Mouse (Mus musculus) heart, embryonic 10.5 days (tissue): ENCODE results near the gene Nosip. TPM values are rescaled to one million over a fixed set of nuclear protein-coding genes. Genes with fewer than 3 reads are reported as not detected.

Experiments used
- DNase-seq: peaks from one replicate; pipeline ENCODE4 v3.0.0-alpha.2; 2017; ENCODE audit warnings: low spot score
- H3K27ac ChIP-seq: fragments of 300-500 bp; sonication (generic); 2 replicates; pipeline ENCODE4 v1.5.1; 2016; ENCODE audit warnings: mild to moderate bottlenecking
- H3K27me3 ChIP-seq: fragments of 300-500 bp; sonication (generic); 2 replicates; pipeline ENCODE4 v1.6.1; 2016; ENCODE audit warnings: mild to moderate bottlenecking; ENCODE audit not compliant: poor library complexity, insufficient read depth, severe bottlenecking
- H3K36me3 ChIP-seq: fragments of 300-500 bp; sonication (generic); 2 replicates; pipeline ENCODE4 v1.6.1; 2016; ENCODE audit warnings: mild to moderate bottlenecking, moderate library complexity
- H3K4me1 ChIP-seq: fragments of 300-500 bp; sonication (generic); 2 replicates; pipeline ENCODE4 v1.6.1; 2016; ENCODE audit warnings: mild to moderate bottlenecking
- H3K4me3 ChIP-seq: fragments of 300-500 bp; sonication (generic); 2 replicates; pipeline ENCODE4 v1.5.1; 2016; ENCODE audit warnings: mild to moderate bottlenecking, moderate library complexity
- H3K9me3 ChIP-seq: fragments of 300-500 bp; sonication (generic); 2 replicates; pipeline ENCODE4 v1.6.1; 2016; ENCODE audit warnings: mild to moderate bottlenecking, moderate library complexity
- WGBS: fragments of 180-500 bp; shearing (Covaris S2); methylation state at CpG from one replicate; pipeline ENCODE4 v1.1.7; 2016; 5-methylcytosine and 5-hydroxymethylcytosine counted together
- polyA plus RNA-seq: library from polyadenylated mRNA; unstranded; fragments of >200 nt; fragmentation: Nextera tagmentation; extraction: Ambion mirVana; gene quantifications from 2 replicates; pipeline ENCODE4 v1.2.1, GENCODE M21; 2016

The Nosip gene
- polyA plus RNA-seq, 1 experiment from 2014 or later: 65.2 TPM

DNA sequence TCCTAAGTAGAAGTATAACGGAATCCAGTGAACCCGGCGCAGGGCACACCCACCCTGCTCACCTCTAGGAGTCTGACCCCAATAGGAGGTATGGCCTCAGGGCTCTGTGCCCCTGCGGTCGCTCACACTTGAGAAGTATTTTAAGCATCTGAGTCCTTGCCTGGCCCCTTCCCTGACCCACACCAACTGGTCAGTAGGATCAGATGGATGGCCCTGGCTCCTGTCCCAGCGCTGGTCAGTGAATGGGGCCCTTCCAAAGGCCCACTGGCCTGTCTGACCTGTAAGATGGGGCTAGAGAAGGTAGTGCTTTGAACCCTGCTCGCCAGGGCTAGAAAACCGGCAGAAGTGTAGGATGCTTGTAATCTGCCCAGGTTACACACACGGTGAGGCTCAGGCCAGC, 21.4 kb upstream of the Nosip start:
- H3K4me3 ChIP-seq: no peak overlapping the region
- H3K27ac ChIP-seq: no peak overlapping the region
- no peaks in the 10 kb centered on the region for H3K4me1 ChIP-seq
- 95% methylated on average over 9 of the region's 9 CpGs for WGBS
- DNase-seq: no peak
- H3K27me3 ChIP-seq: no peaks in the 10 kb centered on the region
- H3K9me3 ChIP-seq: no peaks in the 10 kb centered on the region
- H3K36me3 ChIP-seq: peaks cover 99% of the 10 kb centered on the region

DNA sequence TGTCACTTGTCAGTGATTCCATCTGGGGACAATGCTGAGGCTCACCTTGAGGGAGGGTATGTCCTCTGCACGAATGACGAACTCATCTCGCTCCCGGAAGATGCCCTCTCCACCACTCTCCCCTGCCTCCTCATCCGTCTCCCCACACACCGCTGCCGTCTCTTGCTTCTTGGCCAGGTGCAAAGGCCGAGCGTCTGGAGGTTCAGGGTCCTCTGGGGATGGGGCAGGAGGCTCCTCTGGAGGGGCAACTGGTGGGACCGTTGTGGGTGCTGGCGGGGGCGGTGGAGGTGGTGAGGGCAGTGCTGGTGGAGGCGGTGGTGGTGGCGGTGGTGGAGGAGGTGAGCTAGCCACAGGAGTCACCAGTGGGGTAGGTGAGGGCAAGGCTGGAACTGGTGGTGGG, 18.9 kb upstream of the Nosip start:
- no peak for DNase-seq
- no peaks in the 10 kb centered on the region for H3K27me3 ChIP-seq
- 96% methylated on average over 14 of the region's 14 CpGs for WGBS
- no peak overlapping the region for H3K27ac ChIP-seq
- no peak overlapping the region for H3K4me3 ChIP-seq
- H3K36me3 ChIP-seq: peaks cover 99% of the 10 kb centered on the region
- H3K4me1 ChIP-seq: peaks cover 12% of the 10 kb centered on the region; the same call in 1 of the 2 replicates
- H3K9me3 ChIP-seq: no peaks in the 10 kb centered on the region

DNA sequence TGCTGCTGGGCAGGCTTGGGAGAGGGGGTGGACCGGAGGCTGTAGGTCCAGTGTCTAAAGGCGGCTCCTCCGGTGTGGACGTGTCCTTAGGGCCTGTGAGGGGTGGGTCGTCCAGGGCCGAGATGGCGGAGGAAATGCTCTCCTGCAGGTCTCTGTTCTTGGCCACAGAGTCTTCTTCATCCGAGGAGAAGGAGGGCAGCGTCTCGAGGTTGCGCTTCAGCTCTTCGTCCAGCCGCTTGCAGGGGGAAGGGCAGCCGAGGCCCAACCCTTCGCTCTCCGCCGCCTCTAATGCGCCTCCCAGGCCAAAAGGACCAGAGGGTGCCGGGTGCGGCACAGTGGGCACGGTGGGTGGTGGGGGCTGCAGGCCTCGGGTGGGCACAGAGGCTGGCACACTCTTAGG, 16.5 kb upstream of the Nosip start:
- peaks cover 100% of the 10 kb centered on the region for H3K36me3 ChIP-seq
- no peak overlapping the region for H3K4me3 ChIP-seq
- H3K27ac ChIP-seq: no peak overlapping the region
- peaks cover 33% of the 10 kb centered on the region for H3K4me1 ChIP-seq
- H3K27me3 ChIP-seq: no peaks in the 10 kb centered on the region
- no peaks in the 10 kb centered on the region for H3K9me3 ChIP-seq
- 93% methylated on average over 22 of the region's 22 CpGs for WGBS
- DNase-seq: no peak

DNA sequence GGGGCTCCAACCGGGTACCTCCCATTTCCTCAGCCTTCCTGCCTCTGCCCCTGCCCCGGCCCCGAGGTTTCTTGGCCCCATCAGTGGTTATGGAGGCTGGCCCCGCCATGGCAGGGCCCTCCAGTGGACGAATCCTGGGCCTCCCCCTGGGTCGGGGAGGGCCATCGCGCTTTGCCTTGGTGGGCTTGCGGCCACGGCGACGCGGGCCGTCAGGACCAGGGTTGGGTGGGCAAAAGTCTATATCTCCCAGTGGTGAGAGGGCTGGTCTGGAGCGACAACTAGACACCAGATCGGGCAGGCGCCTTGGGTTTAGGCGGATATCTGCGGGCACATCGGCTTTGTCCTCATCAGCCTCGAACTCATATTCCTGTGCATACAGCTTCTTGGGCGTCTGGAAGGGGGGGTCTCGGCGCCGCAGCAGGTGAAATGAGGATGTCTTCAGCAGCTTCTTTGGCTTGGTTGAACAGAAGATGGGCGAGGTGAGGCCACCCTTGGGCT, 15.3 kb upstream of the Nosip start:
- Histone ChIP-seq H3K36me3 (peaks cover 93% of the 10 kb centered on the region), H3K9me3 (no peaks in the 10 kb centered on the region), H3K27ac (no peak overlapping the region), H3K4me1 (peaks cover 45% of the 10 kb centered on the region), H3K4me3 (0 out of 2 replicates have a peak overlapping the region, but pooled peaks have one; percentile 2), H3K27me3 (no peaks in the 10 kb centered on the region)
- WGBS: 88% methylated on average over 26 of the region's 26 CpGs
- DNase-seq: no peak

DNA sequence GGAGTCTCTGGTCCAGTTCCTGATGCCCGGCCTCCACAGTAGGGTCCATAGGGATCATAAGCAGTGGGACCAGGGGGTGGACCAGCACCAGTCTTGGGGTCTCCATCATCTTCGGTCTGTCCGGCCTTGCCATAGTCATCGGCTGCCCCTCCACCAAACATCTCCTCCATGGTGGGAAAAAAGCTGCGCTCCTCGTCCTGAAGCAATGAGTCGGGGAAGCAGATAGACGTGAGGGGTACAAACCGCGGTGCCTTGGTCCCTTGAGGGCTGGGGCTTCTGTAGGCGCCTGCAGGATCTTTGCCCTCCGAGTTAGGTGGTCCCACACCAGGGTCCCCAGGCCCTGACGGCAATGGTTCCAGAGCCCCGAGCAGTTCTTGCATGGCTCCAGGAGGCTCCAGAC, 14.7 kb upstream of the Nosip start:
- peaks cover 88% of the 10 kb centered on the region for H3K36me3 ChIP-seq
- H3K27me3 ChIP-seq: no peaks in the 10 kb centered on the region
- no peak overlapping the region for H3K4me3 ChIP-seq
- no peak for DNase-seq
- H3K27ac ChIP-seq: no peak overlapping the region
- peaks cover 48% of the 10 kb centered on the region for H3K4me1 ChIP-seq
- 95% methylated on average over 14 of the region's 14 CpGs for WGBS
- H3K9me3 ChIP-seq: no peaks in the 10 kb centered on the region

DNA sequence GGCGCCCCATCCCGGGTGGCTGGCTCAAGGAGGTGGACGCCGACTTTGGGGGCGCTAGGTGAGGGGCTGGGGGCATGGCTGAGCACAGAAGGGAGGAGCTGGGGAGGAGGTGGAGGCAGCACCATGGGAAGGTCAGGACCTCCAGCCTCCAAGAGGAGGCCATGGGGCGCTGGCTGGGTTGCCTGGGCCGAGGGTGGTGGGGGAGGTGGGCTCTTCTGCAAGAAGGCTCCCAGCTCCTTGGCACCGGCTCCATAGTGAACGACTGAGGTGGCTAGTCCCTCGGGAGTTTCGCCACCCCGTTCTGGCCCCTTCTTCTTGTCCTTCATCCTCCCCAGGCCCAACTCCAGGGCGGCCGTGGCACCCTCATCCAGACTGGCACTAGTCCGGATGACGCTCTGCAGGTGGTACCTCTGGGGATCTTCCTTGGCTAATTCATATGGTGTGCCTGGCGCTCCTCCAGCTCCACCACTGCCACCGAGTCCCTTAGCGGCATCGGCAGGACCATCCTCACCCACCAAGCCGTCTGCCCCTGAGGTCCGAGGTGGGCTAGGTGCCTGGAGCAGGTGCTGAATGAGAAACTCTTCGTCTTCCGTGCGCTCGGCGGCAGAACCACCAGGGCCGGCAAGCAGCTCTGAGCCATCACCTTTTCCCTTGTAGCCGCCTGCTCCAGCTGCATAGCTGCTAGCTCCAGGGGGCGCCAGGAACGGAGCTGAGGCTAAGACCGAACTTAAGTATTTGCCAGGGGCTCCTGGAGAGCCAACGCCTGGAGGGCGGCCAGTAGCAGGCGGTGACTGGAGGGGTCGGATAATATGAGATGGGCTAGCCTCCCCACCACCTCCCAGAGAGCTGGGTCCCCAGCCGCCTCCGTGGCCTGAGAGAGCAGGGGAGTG, 14.0 kb upstream of the Nosip start:
- Histone ChIP-seq H3K27me3 (no peaks in the 10 kb centered on the region), H3K4me1 (peaks cover 48% of the 10 kb centered on the region), H3K36me3 (peaks cover 80% of the 10 kb centered on the region), H3K27ac (no peak overlapping the region), H3K9me3 (no peaks in the 10 kb centered on the region), H3K4me3 (no peak overlapping the region)
- DNase-seq: no peak
- 93% methylated on average over 38 of the region's 38 CpGs for WGBS

DNA sequence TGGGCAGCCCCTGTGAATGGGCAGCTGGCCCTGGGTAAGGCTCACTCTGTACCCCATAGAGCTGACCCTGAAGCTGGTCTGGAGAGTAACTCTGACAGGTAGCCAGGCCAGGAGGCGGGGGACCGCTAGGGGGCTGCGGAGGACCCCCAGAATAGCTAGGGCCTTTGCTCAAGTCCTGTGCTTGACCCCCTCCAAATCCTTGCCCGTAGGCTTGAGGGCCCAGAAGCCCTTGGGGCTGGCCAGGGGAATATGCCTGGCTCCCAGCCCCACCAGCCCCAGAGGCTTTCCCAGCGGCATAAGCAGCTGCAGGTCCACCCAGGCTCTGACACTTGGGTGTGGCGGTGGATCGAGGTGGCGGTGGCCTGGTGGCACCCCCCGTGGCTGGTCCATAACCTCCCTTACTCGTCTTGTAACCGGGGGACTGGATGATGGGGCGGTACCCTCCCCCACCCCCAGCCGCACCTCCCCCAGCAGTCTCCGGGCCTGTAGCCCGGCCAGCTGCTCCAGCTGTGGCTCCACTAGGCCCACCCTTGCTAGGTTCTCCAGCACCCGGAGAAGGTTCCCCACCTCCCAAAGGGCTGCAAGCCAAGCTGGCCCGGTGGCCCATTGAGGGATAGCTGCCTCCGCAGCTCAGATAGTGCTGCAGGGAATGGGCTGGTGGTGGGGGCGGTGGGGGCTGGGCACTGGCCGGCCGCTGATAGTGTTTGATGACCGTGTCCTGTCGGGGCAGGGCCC, 13.1 kb upstream of the Nosip start:
- peaks cover 72% of the 10 kb centered on the region for H3K36me3 ChIP-seq
- no peaks in the 10 kb centered on the region for H3K27me3 ChIP-seq
- no peak overlapping the region for H3K4me3 ChIP-seq
- H3K4me1 ChIP-seq: peaks cover 53% of the 10 kb centered on the region
- DNase-seq: no peak
- no peaks in the 10 kb centered on the region for H3K9me3 ChIP-seq
- 90% methylated on average over 23 of the region's 23 CpGs for WGBS
- H3K27ac ChIP-seq: no peak overlapping the region

DNA sequence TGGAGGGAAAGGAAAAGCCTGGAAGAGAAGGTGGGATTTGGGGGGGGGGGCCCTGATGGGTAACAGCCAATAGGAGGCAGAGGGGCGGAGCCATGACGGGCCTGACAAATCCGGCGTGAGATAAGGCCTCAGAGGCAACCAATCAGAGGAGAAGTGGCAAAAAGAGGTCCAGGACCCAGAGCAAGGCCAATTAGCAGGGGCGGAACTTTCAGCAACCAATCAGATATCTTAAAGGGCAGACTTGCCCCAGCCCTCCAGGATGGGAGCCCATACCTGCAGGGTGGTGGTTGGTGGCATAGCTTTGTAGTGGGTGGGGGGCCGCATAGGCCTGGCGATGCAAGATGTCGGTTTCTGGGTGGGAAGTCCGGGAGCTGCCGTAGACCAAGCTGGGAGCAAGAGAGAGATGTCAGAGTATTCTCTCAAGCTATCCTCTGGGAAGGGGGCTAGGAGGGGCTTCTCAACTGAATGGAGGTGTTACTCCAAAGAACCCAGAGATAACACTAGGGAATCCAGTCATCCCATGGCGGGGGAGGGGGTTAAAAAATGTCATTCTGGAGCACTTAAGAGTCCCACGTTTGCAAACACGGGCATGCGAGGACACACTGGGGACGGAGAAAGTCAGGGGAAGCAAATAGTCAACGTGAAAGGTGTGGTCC, 11.2 kb upstream of the Nosip start:
- Histone ChIP-seq H3K9me3 (no peaks in the 10 kb centered on the region), H3K36me3 (peaks cover 52% of the 10 kb centered on the region), H3K27me3 (no peaks in the 10 kb centered on the region), H3K4me3 (peak overlapping the region; percentile 78), H3K4me1 (peaks cover 59% of the 10 kb centered on the region), H3K27ac (peak overlapping the region; percentile 99; the same call in 1 of the 2 replicates)
- WGBS: 3% methylated on average over 16 of the region's 16 CpGs
- peak; percentile 95 for DNase-seq

DNA sequence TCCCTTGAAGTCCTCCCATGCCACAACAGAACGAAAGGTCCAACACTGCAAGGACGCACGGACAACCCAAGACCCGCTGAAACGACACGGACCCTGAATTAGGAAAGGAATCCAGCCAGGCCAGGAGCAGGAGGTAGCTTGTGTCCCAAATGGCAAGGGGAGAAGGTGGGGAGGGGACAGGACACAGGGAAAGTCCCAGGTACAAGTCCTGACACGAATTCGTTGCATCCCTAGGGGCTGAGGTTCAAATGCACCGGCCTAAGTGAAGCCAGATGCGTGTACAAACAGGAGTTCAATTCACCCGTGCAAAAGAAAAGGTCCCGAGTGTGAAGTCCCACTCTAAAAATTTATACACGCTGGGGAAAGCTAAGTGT, 10.6 kb upstream of the Nosip start:
- WGBS: 2% methylated on average over 13 of the region's 13 CpGs
- peak overlapping the region; percentile 78 for H3K4me3 ChIP-seq
- H3K27ac ChIP-seq: peak overlapping the region; percentile 99
- DNase-seq: no peak
- no peaks in the 10 kb centered on the region for H3K27me3 ChIP-seq
- no peaks in the 10 kb centered on the region for H3K9me3 ChIP-seq
- H3K4me1 ChIP-seq: peaks cover 60% of the 10 kb centered on the region
- peaks cover 47% of the 10 kb centered on the region for H3K36me3 ChIP-seq

DNA sequence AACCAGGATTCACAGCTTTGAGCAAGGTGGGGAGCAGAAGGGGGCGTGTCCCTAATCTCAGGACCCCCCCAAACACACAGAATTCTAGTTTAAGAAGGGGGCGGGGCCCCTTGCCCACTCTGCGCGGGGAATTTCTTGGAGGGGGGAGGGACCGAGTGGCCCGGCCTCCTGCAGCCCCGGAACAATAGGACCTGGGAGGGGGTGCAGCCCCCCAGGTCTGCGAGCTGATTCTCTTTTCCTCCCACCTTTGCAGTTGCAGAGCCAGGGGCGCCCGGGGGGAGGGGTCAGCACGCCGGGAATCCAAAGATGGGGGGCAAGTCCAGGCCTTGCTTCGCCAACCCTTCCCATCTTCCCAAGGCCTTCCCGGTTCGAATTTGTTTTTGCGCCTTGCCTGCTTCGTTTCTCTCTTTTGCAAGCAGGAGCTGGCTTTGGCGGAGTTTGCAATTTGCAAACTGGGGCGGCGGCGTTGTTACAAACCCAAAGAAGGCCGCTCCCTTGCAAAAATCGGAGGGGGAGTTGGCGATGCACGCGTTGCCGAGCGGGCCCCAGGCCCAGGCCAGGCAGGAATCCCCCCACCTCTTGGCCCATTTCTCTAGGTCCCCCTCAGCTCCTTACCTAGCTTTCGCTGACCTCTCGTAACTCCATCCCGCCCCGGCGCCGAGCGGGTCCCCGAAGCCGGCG, 9.9 kb upstream of the Nosip start:
- H3K4me1 ChIP-seq: peaks cover 57% of the 10 kb centered on the region
- peaks cover 41% of the 10 kb centered on the region for H3K36me3 ChIP-seq
- no peak for DNase-seq
- H3K27ac ChIP-seq: peak overlapping the region; percentile 99
- H3K4me3 ChIP-seq: peak overlapping the region; percentile 78
- H3K27me3 ChIP-seq: no peaks in the 10 kb centered on the region
- no peaks in the 10 kb centered on the region for H3K9me3 ChIP-seq
- under 1% methylated on average over 38 of the region's 38 CpGs for WGBS

DNA sequence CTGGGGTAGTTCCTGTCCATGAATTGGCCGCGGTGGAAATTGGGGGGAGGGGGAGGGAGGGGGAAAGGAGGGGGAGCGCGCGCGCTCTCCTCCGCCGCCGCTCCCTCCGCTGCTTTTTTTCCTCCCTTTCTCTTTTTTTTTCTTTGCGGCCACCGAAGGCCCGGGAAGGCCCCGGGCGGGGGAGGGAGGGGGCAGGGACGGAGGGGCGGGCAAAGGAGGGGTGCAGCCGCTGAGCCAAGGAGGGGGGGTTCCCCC, 9.4 kb upstream of the Nosip start, which contains the start of gene Prr12:
TSS of gene Prr12 (minus strand) at position 20 of the 255 bp plus-strand sequence.
- no peak for DNase-seq
- 0% methylated on average over 2 of the region's 18 CpGs for WGBS
- H3K9me3 ChIP-seq: no peaks in the 10 kb centered on the region

DNA sequence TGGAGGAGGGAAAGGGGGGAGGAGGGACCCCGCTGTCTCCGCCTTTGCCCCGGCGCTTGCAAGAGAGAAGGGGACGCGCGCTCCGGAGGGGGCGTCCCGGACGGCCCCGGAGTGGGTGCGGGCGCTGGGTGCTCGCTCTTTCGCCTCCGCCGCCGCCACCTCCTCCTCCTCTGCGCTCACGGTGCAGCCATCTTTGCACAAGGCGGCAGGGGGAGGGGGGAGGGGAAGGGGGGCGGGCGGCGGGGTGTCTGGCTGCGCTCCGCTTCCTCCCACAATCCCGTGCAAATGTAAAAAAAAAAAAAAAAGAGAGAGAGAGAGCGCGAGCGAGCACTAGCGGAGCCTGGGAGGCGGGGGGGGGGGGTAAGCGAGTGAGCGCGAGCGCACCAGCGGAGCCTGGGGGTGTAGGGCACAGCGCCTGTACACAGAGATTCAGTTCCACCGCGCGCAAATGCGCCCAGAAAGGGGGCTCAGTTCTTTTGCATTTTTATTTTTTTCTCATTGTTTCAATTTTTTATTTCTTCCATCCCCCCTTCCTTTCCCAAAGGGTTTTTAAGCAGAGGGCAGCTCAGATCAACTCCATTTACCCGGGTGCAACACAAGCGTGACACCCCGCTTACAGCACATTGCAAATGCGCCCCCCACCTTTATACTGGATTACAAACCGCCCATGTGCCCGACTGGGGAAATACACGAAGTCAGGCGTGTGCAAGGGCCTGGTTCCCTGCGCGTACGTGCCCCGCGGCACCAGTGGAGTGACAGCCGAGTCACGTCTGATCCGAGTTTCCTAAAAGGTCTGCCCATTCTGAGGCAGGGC, 8.9 kb upstream of the Nosip start:
- Histone ChIP-seq H3K27me3 (no peaks in the 10 kb centered on the region), H3K27ac (peak overlapping the region; percentile 99), H3K9me3 (no peaks in the 10 kb centered on the region), H3K36me3 (peaks cover 31% of the 10 kb centered on the region), H3K4me3 (peak overlapping the region; percentile 78), H3K4me1 (peaks cover 50% of the 10 kb centered on the region)
- under 1% methylated on average over 31 of the region's 59 CpGs for WGBS
- DNase-seq: peak; percentile 91

More for the DNA sequence above, 9.4 kb upstream of the Nosip start, which contains the start of gene Prr12:
- peak within 1 kb of the TSS; percentile 78 for H3K4me3 ChIP-seq
- H3K36me3 ChIP-seq: peaks cover 37% of the 10 kb centered on the region
- H3K27ac ChIP-seq: peak within 1 kb of the TSS; percentile 99
- no peaks in the 10 kb centered on the region for H3K27me3 ChIP-seq
- peaks cover 52% of the 10 kb centered on the region for H3K4me1 ChIP-seq
